Mouse (Mus musculus): Measurements from ENCODE around the gene Khnyn. TPM values are rescaled to one million over a fixed set of nuclear protein-coding genes. Genes with fewer than 3 reads are reported as not detected.

Gene Khnyn
- polyA plus RNA-seq, 1 experiment from 2014 or later: 6.6 TPM

DNA sequence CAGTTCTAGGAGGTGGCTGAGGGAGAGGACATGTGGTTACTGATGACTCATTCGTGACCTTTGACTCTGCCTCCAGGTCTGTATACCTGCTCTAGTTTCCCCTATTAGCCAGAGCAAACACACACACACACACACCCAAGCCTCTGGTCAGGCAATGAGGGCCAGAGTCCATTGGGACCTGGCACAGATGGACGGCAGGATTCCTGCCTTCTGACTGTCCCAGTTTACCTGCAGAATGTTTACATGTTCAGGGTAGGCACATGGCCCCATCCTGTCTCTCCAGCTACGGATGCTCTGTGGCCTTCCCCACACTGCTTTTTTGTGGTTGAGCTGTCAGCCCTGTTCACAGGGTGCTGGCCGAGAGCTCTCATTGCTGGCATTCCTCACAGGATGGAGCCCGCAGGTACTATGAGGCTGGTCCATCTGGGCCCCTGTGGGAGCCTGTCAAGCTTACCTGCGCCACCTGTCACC is 2.5 kb upstream of the Khnyn start:
- 74% methylated on average over 6 of the region's 6 CpGs for WGBS
- H3K4me3 ChIP-seq (replicated peaks; ENCODE audit: low read length): no peak overlapping the region
- no peak overlapping the region for H3K4me2 ChIP-seq (replicated peaks)
- no peak overlapping the region for H3K9ac ChIP-seq
- H3K4me1 ChIP-seq (replicated peaks; ENCODE audit: control insufficient read depth, insufficient read depth, low read length): peaks cover 10% of the 10 kb centered on the region
- ATAC-seq (ENCODE audit: low FRiP score): no peak
- peaks cover 3% of the 10 kb centered on the region for H3K36me3 ChIP-seq (replicated peaks; ENCODE audit: control insufficient read depth, insufficient read depth)
- H3K27ac ChIP-seq: no peak overlapping the region
- no peaks in the 10 kb centered on the region for H3K9me3 ChIP-seq (ENCODE audit: control insufficient read depth, low read length)
- H3K27me3 ChIP-seq (ENCODE audit: control insufficient read depth, insufficient read depth, low read length): no peaks in the 10 kb centered on the region
- DNase-seq (ENCODE audit: low spot score): no peak

- Histone ChIP-seq H3K4me2 (replicated peaks) (no peak overlapping the region), H3K4me3 (replicated peaks; ENCODE audit: low read length) (no peak overlapping the region), H3K27ac (no peak overlapping the region), H3K9me3 (ENCODE audit: control insufficient read depth, low read length) (no peaks in the 10 kb centered on the region), H3K36me3 (replicated peaks; ENCODE audit: control insufficient read depth, insufficient read depth) (peaks cover 13% of the 10 kb centered on the region), H3K9ac (no peak overlapping the region), H3K4me1 (replicated peaks; ENCODE audit: control insufficient read depth, insufficient read depth, low read length) (peaks cover 10% of the 10 kb centered on the region), H3K27me3 (ENCODE audit: control insufficient read depth, insufficient read depth, low read length) (no peaks in the 10 kb centered on the region)
- no peak for ATAC-seq (ENCODE audit: low FRiP score)
- WGBS: 94% methylated on average over 13 of the region's 13 CpGs
- no peak for DNase-seq (ENCODE audit: low spot score)
Measured at GRCm38 (mm10) chr14:55883149-55883661, 1.5 kb upstream of the Khnyn start.

DNA sequence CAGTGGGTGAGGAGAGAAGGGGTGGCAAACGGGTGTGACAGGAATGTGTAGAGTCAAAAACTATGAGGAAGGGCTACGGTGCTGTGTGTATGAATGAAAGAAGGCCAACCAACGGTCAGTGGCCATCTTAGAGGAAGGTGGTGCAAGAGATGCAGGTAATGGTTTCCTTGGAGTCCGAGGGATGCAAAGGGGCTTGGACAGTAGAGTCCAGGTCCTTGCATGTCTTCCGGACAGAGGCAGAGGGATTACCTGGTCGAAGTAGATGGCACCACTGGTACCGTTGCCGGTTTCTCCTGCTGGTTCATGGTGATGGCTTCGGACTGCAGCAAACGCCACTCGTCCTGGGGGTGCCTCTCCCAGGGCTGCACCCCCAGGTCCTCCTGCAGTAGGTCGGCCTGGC is 1.1 kb upstream of the Khnyn start:
- Histone ChIP-seq H3K4me3 (replicated peaks; ENCODE audit: low read length) (no peak overlapping the region), H3K27ac (no peak overlapping the region), H3K4me2 (replicated peaks) (no peak overlapping the region), H3K9me3 (ENCODE audit: control insufficient read depth, low read length) (no peaks in the 10 kb centered on the region), H3K27me3 (ENCODE audit: control insufficient read depth, insufficient read depth, low read length) (no peaks in the 10 kb centered on the region), H3K4me1 (replicated peaks; ENCODE audit: control insufficient read depth, insufficient read depth, low read length) (peaks cover 10% of the 10 kb centered on the region), H3K9ac (no peak overlapping the region), H3K36me3 (replicated peaks; ENCODE audit: control insufficient read depth, insufficient read depth) (peaks cover 18% of the 10 kb centered on the region)
- 89% methylated on average over 12 of the region's 12 CpGs for WGBS
- DNase-seq (ENCODE audit: low spot score): no peak
- ATAC-seq (ENCODE audit: low FRiP score): no peak

- Histone ChIP-seq H3K4me1 (replicated peaks; ENCODE audit: control insufficient read depth, insufficient read depth, low read length) (peaks cover 10% of the 10 kb centered on the region), H3K9me3 (ENCODE audit: control insufficient read depth, low read length) (no peaks in the 10 kb centered on the region), H3K4me3 (replicated peaks; ENCODE audit: low read length) (peak within 1 kb of the TSS; percentile 72), H3K27me3 (ENCODE audit: control insufficient read depth, insufficient read depth, low read length) (no peaks in the 10 kb centered on the region), H3K36me3 (replicated peaks; ENCODE audit: control insufficient read depth, insufficient read depth) (peaks cover 22% of the 10 kb centered on the region), H3K4me2 (replicated peaks) (peak within 1 kb of the TSS; percentile 71), H3K27ac (peak within 1 kb of the TSS; percentile 71), H3K9ac (peak within 1 kb of the TSS; percentile 75)
- ATAC-seq (ENCODE audit: low FRiP score): peak; percentile 18; the same call in 1 of the 2 replicates
- peak; percentile 42 for DNase-seq (ENCODE audit: low spot score)
- 36% methylated on average over 4 of the region's 4 CpGs for WGBS
Measured at GRCm38 (mm10) chr14:55884166-55884565, 581 bp upstream of the Khnyn start, which contains the start of gene Cbln3. Cbln3 (minus strand) TSS chr14:55884392.

- H3K27ac ChIP-seq: peak overlapping the region; percentile 71
- peak overlapping the region; percentile 72 for H3K4me3 ChIP-seq (replicated peaks; ENCODE audit: low read length)
- 1% methylated on average over 18 of the region's 30 CpGs for WGBS
- DNase-seq (ENCODE audit: low spot score) (no peak), ATAC-seq (ENCODE audit: low FRiP score) (peak; percentile 72)
- no peaks in the 10 kb centered on the region for H3K9me3 ChIP-seq (ENCODE audit: control insufficient read depth, low read length)
- peak overlapping the region; percentile 75 for H3K9ac ChIP-seq
- peaks cover 10% of the 10 kb centered on the region for H3K4me1 ChIP-seq (replicated peaks; ENCODE audit: control insufficient read depth, insufficient read depth, low read length)
- H3K27me3 ChIP-seq (ENCODE audit: control insufficient read depth, insufficient read depth, low read length): no peaks in the 10 kb centered on the region
- H3K4me2 ChIP-seq (replicated peaks): peak overlapping the region; percentile 71
- H3K36me3 ChIP-seq (replicated peaks; ENCODE audit: control insufficient read depth, insufficient read depth): peaks cover 33% of the 10 kb centered on the region
Measured at GRCm38 (mm10) chr14:55885114-55885790, 505 bp downstream of the Khnyn start.

- DNase-seq (ENCODE audit: low spot score) (no peak), ATAC-seq (ENCODE audit: low FRiP score) (no peak)
- Histone ChIP-seq H3K4me3 (replicated peaks; ENCODE audit: low read length) (peak overlapping the region; percentile 72), H3K27ac (no peak overlapping the region), H3K27me3 (ENCODE audit: control insufficient read depth, insufficient read depth, low read length) (no peaks in the 10 kb centered on the region), H3K4me2 (replicated peaks) (peak overlapping the region; percentile 71), H3K9me3 (ENCODE audit: control insufficient read depth, low read length) (no peaks in the 10 kb centered on the region), H3K9ac (peak overlapping the region; percentile 75), H3K36me3 (replicated peaks; ENCODE audit: control insufficient read depth, insufficient read depth) (peaks cover 37% of the 10 kb centered on the region), H3K4me1 (replicated peaks; ENCODE audit: control insufficient read depth, insufficient read depth, low read length) (peaks cover 10% of the 10 kb centered on the region)
- WGBS: 10% methylated on average over 16 of the region's 16 CpGs
Measured at GRCm38 (mm10) chr14:55885791-55886271, 1.1 kb downstream of the Khnyn start.

DNA sequence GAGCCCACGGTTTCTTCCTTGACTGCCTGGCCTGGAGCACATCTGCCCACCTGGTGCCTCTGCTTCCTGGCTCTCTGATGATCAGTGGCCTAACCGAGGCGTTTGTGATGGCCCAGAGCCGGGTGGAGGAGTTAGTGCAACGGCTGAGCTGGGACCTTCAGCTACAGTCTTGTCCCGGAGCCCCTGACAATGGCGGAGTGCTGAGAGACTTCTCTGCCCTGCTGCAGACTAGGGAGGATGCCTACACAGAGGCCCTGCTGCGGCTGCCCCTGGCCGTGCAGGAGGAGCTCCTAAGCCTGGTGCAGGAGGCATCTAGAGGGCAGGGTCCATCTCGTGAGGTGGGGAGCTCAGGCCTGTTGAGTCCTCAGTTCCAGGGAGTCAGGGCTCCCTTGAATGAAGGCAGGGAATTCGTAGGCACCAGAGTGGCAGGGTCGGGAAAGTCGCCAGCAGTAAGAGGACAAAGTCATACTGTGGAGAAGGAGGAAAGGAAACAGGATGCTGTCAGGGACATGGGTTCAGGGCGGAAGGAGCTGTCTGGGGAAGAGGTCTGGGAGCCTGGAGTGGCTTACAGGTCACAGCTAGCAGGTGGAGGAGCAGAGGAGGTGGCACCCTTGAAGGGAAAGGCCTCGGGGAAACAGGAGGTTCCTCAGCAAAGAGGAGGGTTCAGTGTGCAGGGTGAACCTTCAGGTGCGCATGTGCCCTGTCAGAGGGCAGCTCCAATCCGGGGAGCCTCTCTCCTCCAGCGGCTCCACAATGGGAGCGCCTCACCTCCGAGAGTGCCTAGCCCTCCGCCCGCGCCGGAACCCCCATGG is 2.0 kb downstream of the Khnyn start:
- H3K4me1 ChIP-seq (replicated peaks; ENCODE audit: control insufficient read depth, insufficient read depth, low read length): peaks cover 10% of the 10 kb centered on the region
- no peaks in the 10 kb centered on the region for H3K27me3 ChIP-seq (ENCODE audit: control insufficient read depth, insufficient read depth, low read length)
- ATAC-seq (ENCODE audit: low FRiP score) (no peak), DNase-seq (ENCODE audit: low spot score) (no peak)
- peaks cover 43% of the 10 kb centered on the region for H3K36me3 ChIP-seq (replicated peaks; ENCODE audit: control insufficient read depth, insufficient read depth)
- no peaks in the 10 kb centered on the region for H3K9me3 ChIP-seq (ENCODE audit: control insufficient read depth, low read length)
- no peak overlapping the region for H3K4me2 ChIP-seq (replicated peaks)
- H3K27ac ChIP-seq: no peak overlapping the region
- no peak overlapping the region for H3K9ac ChIP-seq
- 84% methylated on average over 24 of the region's 24 CpGs for WGBS
- H3K4me3 ChIP-seq (replicated peaks; ENCODE audit: low read length): no peak overlapping the region

DNA sequence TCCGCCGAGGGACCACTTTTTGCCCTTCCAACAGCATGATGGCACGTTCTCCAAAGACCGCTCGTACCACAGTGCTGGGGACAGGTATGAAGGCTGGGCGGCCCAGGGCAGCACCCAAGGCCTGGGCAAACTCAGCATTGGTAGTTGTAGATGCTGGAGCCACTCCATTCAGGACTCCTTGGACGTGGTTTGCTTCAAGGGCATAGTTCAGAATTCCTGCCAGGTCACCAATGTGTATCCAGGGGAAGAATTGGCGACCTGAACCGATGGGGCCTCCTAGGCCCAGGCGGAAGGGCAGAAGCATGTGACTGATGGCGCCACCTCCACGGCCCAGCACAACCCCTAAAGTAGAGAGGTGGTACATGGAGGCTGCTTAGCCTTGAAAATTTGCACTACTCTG is 12.9 kb downstream of the Khnyn start:
- H3K27ac ChIP-seq: no peak overlapping the region
- 94% methylated on average over 12 of the region's 12 CpGs for WGBS

GRCm38 (mm10) chr14:55898947-55899346 is 14.2 kb downstream of the Khnyn start:
- Histone ChIP-seq H3K4me1 (replicated peaks; ENCODE audit: control insufficient read depth, insufficient read depth, low read length) (peaks cover 13% of the 10 kb centered on the region), H3K36me3 (replicated peaks; ENCODE audit: control insufficient read depth, insufficient read depth) (peaks cover 44% of the 10 kb centered on the region), H3K9me3 (ENCODE audit: control insufficient read depth, low read length) (no peaks in the 10 kb centered on the region), H3K4me2 (replicated peaks) (peak overlapping the region; percentile 93), H3K4me3 (replicated peaks; ENCODE audit: low read length) (no peak overlapping the region), H3K27me3 (ENCODE audit: control insufficient read depth, insufficient read depth, low read length) (no peaks in the 10 kb centered on the region), H3K9ac (no peak overlapping the region), H3K27ac (no peak overlapping the region)
- WGBS: 89% methylated on average over 7 of the region's 7 CpGs
- DNase-seq (ENCODE audit: low spot score) (no peak), ATAC-seq (ENCODE audit: low FRiP score) (no peak)

More for the DNA sequence above, 12.9 kb downstream of the Khnyn start:
- Histone ChIP-seq H3K36me3 (replicated peaks; ENCODE audit: control insufficient read depth, insufficient read depth) (peaks cover 53% of the 10 kb centered on the region), H3K9me3 (ENCODE audit: control insufficient read depth, low read length) (no peaks in the 10 kb centered on the region), H3K4me2 (replicated peaks) (no peak overlapping the region), H3K27me3 (ENCODE audit: control insufficient read depth, insufficient read depth, low read length) (no peaks in the 10 kb centered on the region), H3K9ac (no peak overlapping the region), H3K4me3 (replicated peaks; ENCODE audit: low read length) (no peak overlapping the region), H3K4me1 (replicated peaks; ENCODE audit: control insufficient read depth, insufficient read depth, low read length) (peaks cover 13% of the 10 kb centered on the region)
- ATAC-seq (ENCODE audit: low FRiP score): no peak
- no peak for DNase-seq (ENCODE audit: low spot score)
